Mouse (Mus musculus): ENCODE results near the gene Sh3rf3. TPM values are rescaled to one million over a fixed set of nuclear protein-coding genes. Genes with fewer than 3 reads are reported as not detected.

Gene Sh3rf3
- polyA plus RNA-seq, 1 experiment from 2014 or later: 3.2 TPM

DNA sequence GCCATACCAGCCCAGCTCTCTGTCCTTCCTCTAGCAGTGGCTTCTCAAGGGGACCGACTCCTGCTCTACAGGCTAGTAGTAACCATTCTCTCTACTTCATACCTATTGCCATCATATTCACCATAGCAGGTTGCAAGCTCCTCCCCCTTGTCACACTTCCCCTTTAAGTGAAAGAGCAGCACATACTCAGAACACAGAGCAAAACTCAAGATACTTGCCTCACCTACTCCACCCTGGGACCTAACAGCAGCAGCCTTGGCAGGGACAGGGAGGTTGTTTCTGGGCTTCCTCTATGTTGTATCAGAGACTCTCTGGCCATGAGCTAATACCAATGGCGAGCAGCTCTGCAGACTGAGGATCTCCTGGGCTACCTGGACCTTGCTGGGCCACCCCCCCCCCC is 312.3 kb downstream of the Sh3rf3 start:
- Histone ChIP-seq H3K27me3 (no peaks in the 10 kb centered on the region), H3K36me3 (no peaks in the 10 kb centered on the region), H3K9ac (no peak overlapping the region), H3K4me1 (replicated peaks) (no peaks in the 10 kb centered on the region), H3K27ac (no peak overlapping the region), H3K9me3 (no peaks in the 10 kb centered on the region), H3K4me2 (no peak overlapping the region), H3K4me3 (no peak overlapping the region)
- WGBS: 97% methylated on average over 2 of the region's 2 CpGs
- no peak for ATAC-seq (ENCODE audit: low FRiP score)

DNA sequence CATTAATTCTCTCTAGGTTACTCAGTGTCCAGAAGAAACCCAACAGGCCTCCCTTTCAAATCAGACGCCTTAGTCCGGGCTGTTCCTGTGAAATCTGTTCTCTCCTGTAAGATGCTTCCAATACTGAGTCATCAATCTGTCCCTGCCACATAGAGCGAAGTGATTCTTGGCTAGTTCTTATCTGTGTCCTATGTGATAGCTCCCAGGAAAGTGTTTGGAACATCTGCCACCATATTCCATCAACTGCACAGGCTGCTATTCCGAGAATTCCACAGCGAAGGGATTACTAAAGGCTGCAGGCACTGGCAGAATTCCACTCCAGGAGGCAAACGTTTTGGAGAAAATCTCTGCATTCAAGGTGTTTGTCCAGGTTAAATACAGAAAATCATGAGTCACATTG is 314.5 kb downstream of the Sh3rf3 start:
- ATAC-seq (ENCODE audit: low FRiP score): no peak
- H3K4me1 ChIP-seq (replicated peaks): no peaks in the 10 kb centered on the region
- 86% methylated on average over 6 of the region's 6 CpGs for WGBS
- H3K27ac ChIP-seq: no peak overlapping the region
- no peaks in the 10 kb centered on the region for H3K36me3 ChIP-seq
- H3K27me3 ChIP-seq: no peaks in the 10 kb centered on the region
- no peak overlapping the region for H3K4me2 ChIP-seq
- no peak overlapping the region for H3K4me3 ChIP-seq
- no peak overlapping the region for H3K9ac ChIP-seq
- H3K9me3 ChIP-seq: no peaks in the 10 kb centered on the region

DNA sequence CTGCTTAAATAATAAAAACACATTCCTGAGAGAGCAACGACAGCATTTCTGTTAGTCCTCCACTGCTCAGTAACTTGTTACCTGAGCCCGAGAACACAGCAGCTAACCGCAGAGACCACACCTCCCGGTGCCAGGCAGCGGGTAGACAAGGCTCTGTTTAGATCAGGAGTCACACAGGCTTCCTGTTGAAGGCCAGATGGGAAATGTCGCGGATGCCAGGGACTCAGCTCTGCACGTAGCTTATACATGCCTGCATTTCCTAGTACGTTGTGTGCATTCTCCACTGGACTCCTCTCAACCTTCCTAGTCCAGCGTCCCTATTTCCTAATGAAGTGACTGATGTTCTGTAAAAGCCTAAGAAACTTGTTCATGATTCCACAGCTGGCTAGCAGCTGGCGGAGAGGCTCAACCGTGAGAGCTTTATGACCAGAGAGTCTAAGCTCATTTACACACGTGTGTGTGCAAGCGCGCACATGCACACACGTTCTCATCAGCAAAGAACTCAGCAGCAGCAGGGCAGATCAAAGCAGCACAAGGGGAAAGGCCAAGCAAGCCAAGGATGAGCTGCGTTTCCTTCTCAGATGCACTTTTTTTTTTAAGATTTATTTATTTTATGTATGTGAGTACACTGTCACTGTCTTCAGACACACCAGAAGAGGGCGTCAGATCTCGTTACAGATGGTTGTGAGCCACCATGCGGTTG is 318.9 kb downstream of the Sh3rf3 start:
- no peak overlapping the region for H3K27ac ChIP-seq
- no peaks in the 10 kb centered on the region for H3K27me3 ChIP-seq
- H3K4me2 ChIP-seq: no peak overlapping the region
- no peak overlapping the region for H3K9ac ChIP-seq
- H3K36me3 ChIP-seq: peaks cover 5% of the 10 kb centered on the region; the same call in 1 of the 2 replicates
- WGBS: 82% methylated on average over 20 of the region's 20 CpGs
- H3K9me3 ChIP-seq: no peaks in the 10 kb centered on the region
- peaks cover 4% of the 10 kb centered on the region for H3K4me1 ChIP-seq (replicated peaks)
- no peak for ATAC-seq (ENCODE audit: low FRiP score)
- no peak overlapping the region for H3K4me3 ChIP-seq

DNA sequence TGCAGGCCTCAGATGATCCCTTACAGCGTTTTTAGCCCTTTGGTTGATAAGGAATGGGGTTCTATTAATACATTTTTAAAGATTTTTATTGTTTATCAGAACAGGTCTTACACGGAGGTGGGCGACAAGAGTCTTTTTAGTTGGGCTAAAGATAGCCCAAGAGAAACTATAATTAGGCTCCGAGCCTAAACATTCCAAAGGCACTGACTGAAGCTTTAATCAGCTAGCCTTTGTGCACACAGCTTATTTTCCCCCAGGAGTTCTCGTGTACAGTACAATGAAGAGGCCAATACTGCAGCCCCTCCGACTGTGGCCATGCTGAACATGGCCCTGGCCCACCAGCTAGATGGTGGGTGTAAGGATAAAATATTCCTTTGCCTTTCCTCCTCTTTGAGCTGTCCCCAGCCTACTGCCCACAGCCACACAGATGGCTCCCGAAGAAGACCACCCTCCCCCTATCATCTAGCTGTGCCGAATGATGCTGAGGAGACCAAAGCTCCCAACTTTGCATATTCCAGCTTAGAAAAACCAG is 320.4 kb downstream of the Sh3rf3 start:
- 62% methylated on average over 8 of the region's 8 CpGs for WGBS
- Histone ChIP-seq H3K27me3 (no peaks in the 10 kb centered on the region), H3K36me3 (peaks cover 5% of the 10 kb centered on the region; the same call in 1 of the 2 replicates), H3K9me3 (no peaks in the 10 kb centered on the region), H3K4me1 (replicated peaks) (peaks cover 4% of the 10 kb centered on the region), H3K4me2 (no peak overlapping the region), H3K27ac (no peak overlapping the region), H3K9ac (no peak overlapping the region), H3K4me3 (no peak overlapping the region)
- ATAC-seq (ENCODE audit: low FRiP score): no peak

DNA sequence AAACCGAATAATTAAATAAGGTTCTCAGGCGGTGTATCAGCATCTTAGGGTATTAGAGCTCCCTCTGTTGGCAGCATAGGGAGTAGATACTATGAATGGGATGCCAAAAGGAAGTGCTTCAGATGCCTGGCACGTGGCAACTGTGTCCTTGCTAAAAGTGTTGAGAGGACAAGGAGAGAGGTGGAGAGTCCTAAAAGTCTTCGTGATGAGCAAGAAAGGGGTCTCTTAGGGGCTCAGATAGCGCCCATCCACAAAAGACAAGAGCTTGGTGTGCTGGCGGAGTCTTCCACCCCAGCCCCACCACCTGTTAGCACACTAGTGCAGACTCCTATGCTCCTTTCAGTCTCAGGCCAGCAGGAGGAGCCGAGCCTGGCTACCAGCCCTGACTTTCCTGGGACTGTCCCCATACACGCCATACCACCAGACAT is 336.8 kb downstream of the Sh3rf3 start:
- Histone ChIP-seq H3K27me3 (peaks cover 5% of the 10 kb centered on the region; the same call in 1 of the 2 replicates), H3K4me1 (replicated peaks) (peaks cover 4% of the 10 kb centered on the region), H3K4me3 (no peak overlapping the region), H3K4me2 (no peak overlapping the region), H3K9ac (no peak overlapping the region), H3K9me3 (no peaks in the 10 kb centered on the region), H3K36me3 (no peaks in the 10 kb centered on the region), H3K27ac (no peak overlapping the region)
- ATAC-seq (ENCODE audit: low FRiP score): peak; percentile 78
- WGBS: 16% methylated on average over 8 of the region's 8 CpGs

DNA sequence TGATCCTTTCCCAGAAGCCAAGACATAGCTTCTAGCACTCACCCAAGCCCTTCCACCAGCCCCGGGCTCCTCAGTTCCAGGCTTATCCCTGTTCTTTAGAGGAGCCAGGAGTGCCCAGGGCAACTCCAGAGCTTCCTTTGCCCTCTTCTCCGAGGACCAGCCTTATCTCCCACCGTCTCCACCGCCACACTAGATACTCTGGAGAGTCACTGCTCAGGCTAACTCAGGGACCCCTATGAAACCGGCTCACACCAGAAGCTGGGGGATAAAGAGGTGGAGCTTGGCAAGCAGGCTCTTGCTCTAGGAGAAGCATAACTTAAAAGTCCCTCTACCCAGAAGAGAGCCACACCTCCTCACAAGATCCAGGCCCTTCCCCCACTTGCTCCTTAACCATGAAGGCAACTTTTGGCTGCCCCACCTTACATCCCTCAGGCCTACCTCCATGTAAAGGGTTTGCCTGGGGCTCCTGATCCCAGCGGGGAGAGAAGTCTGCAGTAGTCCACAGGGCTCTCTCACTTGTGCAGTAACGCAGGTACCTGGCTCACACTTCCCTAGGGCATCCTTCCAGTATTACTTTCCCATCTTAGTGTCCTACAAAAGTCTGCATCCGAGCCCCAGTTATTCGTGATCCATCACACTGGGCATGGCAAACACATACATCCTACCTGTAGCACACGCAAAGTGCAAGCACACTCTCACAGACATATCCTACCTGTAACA is 337.9 kb downstream of the Sh3rf3 start:
- Histone ChIP-seq H3K4me2 (no peak overlapping the region), H3K4me1 (replicated peaks) (peaks cover 4% of the 10 kb centered on the region), H3K9ac (no peak overlapping the region), H3K36me3 (no peaks in the 10 kb centered on the region), H3K9me3 (no peaks in the 10 kb centered on the region), H3K4me3 (no peak overlapping the region), H3K27ac (no peak overlapping the region), H3K27me3 (peaks cover 5% of the 10 kb centered on the region; the same call in 1 of the 2 replicates)
- 89% methylated on average over 10 of the region's 10 CpGs for WGBS
- ATAC-seq (ENCODE audit: low FRiP score): no peak

DNA sequence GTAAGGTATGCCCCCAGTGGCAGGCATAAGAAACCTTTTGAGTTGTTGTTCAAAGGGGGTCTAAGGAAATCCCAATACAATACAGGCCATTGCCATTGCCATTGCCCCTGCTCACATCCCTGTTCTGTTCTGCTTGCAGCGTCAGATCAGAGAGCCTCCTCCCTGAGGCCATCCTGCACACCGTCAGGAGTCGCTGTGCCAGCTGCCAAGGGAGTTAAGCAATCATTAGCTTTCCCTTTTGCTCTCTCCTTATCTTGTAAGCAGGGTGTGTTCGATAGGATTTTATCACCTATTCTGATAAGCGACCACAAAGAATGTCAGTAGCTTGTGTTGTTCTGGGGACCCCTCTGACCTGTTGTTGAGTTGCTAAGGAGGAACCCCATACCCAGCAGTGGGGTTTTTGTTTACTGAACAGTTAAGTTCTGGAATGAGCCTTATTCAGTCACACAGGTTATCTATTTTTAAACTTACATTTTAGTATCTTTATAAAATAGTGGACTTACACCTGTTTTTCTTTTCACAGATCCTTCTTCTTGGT is 339.5 kb downstream of the Sh3rf3 start:
- H3K4me3 ChIP-seq: no peak overlapping the region
- WGBS: 77% methylated on average over 5 of the region's 5 CpGs
- no peak for ATAC-seq (ENCODE audit: low FRiP score)
- H3K36me3 ChIP-seq: no peaks in the 10 kb centered on the region
- no peak overlapping the region for H3K9ac ChIP-seq
- no peak overlapping the region for H3K4me2 ChIP-seq
- H3K9me3 ChIP-seq: no peaks in the 10 kb centered on the region
- H3K27me3 ChIP-seq: peaks cover 5% of the 10 kb centered on the region; the same call in 1 of the 2 replicates
- peaks cover 4% of the 10 kb centered on the region for H3K4me1 ChIP-seq (replicated peaks)
- H3K27ac ChIP-seq: no peak overlapping the region

DNA sequence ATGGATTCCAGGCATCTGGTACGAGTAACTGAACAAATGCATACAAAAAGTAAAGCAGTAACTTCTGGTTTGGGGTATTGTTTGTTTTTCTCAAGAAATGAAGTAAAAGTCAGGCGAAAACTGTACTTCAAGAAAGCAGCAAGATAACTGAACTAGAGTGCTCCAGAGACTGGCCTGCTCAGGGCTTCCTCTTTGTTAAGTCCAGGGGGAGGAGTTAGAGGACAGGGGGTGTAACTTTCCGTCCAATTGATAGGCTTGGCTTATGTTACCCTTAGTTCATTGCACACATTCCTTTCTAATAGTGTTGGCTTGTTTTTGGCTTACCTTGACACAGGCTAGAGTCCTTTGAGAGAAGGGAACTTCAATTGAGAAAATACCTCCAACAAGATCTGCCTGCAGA is 345.5 kb downstream of the Sh3rf3 start:
- Histone ChIP-seq H3K4me3 (no peak overlapping the region), H3K9me3 (no peaks in the 10 kb centered on the region), H3K36me3 (no peaks in the 10 kb centered on the region), H3K4me2 (no peak overlapping the region), H3K27me3 (no peaks in the 10 kb centered on the region), H3K9ac (no peak overlapping the region), H3K27ac (no peak overlapping the region), H3K4me1 (replicated peaks) (no peaks in the 10 kb centered on the region)
- 82% methylated on average over 3 of the region's 3 CpGs for WGBS
- no peak for ATAC-seq (ENCODE audit: low FRiP score)

DNA sequence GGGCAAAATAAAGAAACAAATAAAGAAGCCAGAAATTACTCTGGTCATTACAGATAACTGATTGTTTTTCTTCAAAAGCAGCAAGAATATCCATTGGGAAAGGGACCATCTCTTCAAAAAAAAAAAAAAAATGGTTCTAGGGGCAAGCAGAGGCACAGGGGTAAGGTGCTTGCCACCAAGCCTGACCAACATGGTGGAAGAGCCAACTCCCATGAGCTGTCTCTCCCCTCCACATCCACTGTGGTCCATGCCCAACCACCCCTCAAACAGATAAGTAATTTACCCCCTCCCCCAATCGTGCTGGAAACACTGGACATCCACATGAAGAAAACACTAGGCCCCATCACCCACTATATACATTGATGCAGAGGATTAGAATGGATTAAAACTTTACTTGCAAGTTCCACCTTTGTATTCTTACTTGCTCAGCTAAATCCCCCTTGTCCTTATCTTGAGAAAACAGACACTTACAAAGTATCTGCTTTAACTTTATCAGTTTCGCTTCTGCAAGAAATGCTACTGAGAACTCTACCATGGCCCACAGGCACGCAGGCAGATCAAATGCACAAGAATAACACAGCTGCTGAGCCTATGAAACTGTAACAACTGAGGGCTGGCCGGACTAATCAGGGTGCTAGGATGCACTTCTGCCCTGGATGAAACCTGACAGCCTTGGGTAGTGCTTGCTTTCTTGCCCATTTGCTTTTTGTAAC is 349.2 kb downstream of the Sh3rf3 start:
- WGBS: 77% methylated on average over 4 of the region's 4 CpGs
- Histone ChIP-seq H3K9ac (no peak overlapping the region), H3K4me1 (replicated peaks) (no peaks in the 10 kb centered on the region), H3K9me3 (no peaks in the 10 kb centered on the region), H3K36me3 (0 out of 2 replicates have a peak, but pooled peaks cover 2% of the 10 kb centered on the region), H3K4me2 (no peak overlapping the region), H3K27me3 (no peaks in the 10 kb centered on the region), H3K4me3 (no peak overlapping the region), H3K27ac (no peak overlapping the region)
- no peak for ATAC-seq (ENCODE audit: low FRiP score)

DNA sequence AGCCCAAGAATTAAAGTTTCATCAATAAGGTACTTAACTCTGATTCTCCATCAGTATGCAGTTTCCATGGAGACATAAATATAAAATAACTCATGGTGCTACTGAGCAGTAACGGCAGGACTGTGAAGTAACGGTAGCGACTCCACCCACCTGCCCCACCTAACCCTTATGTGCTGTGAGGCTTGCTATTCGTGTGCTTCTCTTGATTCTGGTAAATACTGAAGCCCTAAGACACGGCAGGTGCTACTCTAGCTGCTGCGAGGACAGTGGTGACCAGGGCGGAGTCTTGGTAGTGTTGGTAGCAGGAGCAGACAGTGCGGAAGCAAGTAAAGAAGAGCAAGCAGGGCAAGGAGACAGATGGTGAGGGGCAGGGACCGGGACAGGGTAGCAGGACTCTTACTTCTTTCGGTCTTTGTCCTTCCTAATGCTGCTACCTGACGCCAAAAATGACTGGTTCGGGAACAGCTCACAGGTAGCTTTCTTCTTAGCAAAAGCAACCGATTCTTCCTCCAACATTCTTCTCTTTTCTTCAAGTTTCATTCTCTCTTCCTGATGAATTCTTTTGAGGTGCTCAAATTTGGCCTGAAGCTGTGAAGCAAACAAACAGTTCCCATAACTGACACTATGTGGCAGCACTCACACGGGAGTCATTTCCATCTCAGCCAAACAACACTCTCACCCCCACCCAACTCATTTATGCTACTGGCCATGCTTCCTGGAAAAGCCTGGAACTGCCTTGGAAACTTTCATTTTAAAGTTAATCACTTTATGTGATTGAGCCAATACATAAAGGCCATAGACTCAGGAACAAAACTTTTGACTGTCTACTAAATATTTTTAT is 353.2 kb downstream of the Sh3rf3 start:
- no peak overlapping the region for H3K27ac ChIP-seq
- no peaks in the 10 kb centered on the region for H3K9me3 ChIP-seq
- peaks cover 14% of the 10 kb centered on the region for H3K36me3 ChIP-seq
- no peak overlapping the region for H3K9ac ChIP-seq
- no peak for ATAC-seq (ENCODE audit: low FRiP score)
- H3K4me1 ChIP-seq (replicated peaks): no peaks in the 10 kb centered on the region
- no peak overlapping the region for H3K4me2 ChIP-seq
- WGBS: 74% methylated on average over 14 of the region's 14 CpGs
- H3K27me3 ChIP-seq: no peaks in the 10 kb centered on the region
- H3K4me3 ChIP-seq: no peak overlapping the region

DNA sequence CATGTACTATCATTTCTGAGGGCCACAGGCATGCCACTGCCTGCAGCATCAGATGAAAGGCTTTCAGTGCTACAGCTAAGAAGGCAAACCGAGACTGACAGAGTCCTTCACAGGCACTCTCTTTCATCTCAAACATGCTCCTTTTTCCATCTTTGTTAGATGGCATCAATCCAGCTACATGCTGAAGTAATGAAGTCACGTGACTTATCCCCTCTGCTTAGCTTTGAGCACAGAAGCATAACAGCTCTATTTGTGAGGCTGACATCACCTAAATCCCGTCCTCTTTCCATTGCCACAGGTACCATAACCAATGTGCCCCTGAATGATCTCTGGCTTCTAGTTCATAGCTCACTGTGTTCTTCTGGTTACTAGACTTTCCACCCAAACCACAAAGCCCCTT is 357.9 kb downstream of the Sh3rf3 start:
- H3K27me3 ChIP-seq: no peaks in the 10 kb centered on the region
- no peaks in the 10 kb centered on the region for H3K9me3 ChIP-seq
- no peak overlapping the region for H3K9ac ChIP-seq
- no peak overlapping the region for H3K4me3 ChIP-seq
- no peak overlapping the region for H3K4me2 ChIP-seq
- H3K36me3 ChIP-seq: peaks cover 21% of the 10 kb centered on the region
- ATAC-seq (ENCODE audit: low FRiP score): no peak
- 73% methylated on average over 3 of the region's 3 CpGs for WGBS
- no peak overlapping the region for H3K27ac ChIP-seq
- H3K4me1 ChIP-seq (replicated peaks): no peaks in the 10 kb centered on the region

All from hindbrain, embryonic 13.5 days (tissue).